Mouse (Mus musculus): Measurements from ENCODE around the gene Pdcd5. TPM values are rescaled to one million over a fixed set of nuclear protein-coding genes. Genes with fewer than 3 reads are reported as not detected.

Gene Pdcd5
- polyA plus RNA-seq, 1 experiment from 2014 or later, result 238 TPM

DNA sequence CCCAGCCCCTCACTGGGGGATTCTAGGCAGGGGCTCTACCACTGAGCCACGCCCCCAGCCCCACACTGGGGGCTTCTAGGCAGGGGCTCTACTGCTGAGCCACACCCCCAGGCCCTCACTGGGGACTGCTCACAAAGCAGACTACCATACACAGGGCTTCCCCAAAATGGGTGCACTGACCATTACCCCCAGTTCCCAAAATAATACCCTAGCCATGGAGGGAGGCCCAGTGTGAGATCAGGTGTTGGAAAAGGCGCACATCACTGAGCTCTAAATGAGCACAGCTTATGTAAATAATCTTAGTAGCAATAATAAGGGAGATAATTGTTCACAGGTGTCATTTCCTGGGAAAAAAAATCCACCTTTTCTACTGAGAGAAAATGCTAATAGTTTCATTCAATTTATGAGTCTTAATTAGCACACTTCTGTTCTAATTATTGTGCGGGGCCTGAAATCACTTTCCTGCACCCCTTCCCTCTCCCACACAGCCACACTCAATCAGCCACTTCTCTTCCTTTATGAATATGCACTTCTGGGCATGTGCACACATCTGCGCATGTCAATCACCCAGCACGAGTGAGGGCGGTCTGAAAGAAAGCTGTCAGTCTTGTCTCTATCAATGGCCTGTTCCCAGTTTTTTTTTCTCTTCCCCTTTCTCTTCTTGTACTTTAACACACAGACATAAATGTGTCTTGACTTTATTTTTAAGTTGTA, 36.2 kb upstream of the Pdcd5 start:
- DNase-seq (peak; percentile 51), ATAC-seq (ENCODE audit: low FRiP score, low TSS enrichment) (no peak)
- Histone ChIP-seq H3K9ac (replicated peaks; ENCODE audit: low read length) (no peak overlapping the region), H3K4me2 (ENCODE audit: low read length) (peak overlapping the region; percentile 20; the same call in 1 of the 2 replicates), H3K27ac (replicated peaks; ENCODE audit: low read depth, low read length) (no peak overlapping the region), H3K36me3 (ENCODE audit: control insufficient read depth, insufficient read depth, low read length) (no peaks in the 10 kb centered on the region), H3K4me3 (replicated peaks; ENCODE audit: low read depth, low read length) (no peak overlapping the region), H3K9me3 (ENCODE audit: control insufficient read depth, low read length) (no peaks in the 10 kb centered on the region), H3K4me1 (ENCODE audit: control insufficient read depth, insufficient read depth, low read length) (peaks cover 3% of the 10 kb centered on the region; the same call in 1 of the 2 replicates), H3K27me3 (ENCODE audit: control insufficient read depth, insufficient read depth, low read length) (no peaks in the 10 kb centered on the region)
- WGBS, result 47% methylated on average over 6 of the region's 6 CpGs

DNA sequence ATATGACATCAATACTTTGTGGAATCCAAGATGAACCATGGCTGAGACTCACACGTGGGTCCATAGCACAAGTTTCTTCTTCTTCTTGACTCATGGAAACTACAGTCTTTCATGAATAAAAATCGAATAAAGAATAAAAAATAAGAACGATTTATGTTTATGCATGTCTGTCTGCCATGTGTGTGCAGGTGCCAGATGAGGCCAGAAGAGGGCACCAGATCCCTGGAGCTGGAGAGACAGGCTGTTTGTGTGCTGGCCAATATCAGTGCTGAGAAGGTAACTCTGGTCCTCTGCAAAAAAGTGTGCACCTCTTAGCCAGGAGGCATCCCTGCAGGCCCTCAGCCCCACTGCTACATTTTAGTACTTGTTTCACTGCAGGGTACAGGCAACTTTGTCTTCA, 34.2 kb upstream of the Pdcd5 start:
- Histone ChIP-seq H3K4me1 (ENCODE audit: control insufficient read depth, insufficient read depth, low read length) (peaks cover 3% of the 10 kb centered on the region; the same call in 1 of the 2 replicates), H3K27ac (replicated peaks; ENCODE audit: low read depth, low read length) (no peak overlapping the region), H3K9me3 (ENCODE audit: control insufficient read depth, low read length) (no peaks in the 10 kb centered on the region), H3K27me3 (ENCODE audit: control insufficient read depth, insufficient read depth, low read length) (no peaks in the 10 kb centered on the region), H3K4me2 (ENCODE audit: low read length) (no peak overlapping the region), H3K36me3 (ENCODE audit: control insufficient read depth, insufficient read depth, low read length) (no peaks in the 10 kb centered on the region), H3K9ac (replicated peaks; ENCODE audit: low read length) (no peak overlapping the region), H3K4me3 (replicated peaks; ENCODE audit: low read depth, low read length) (no peak overlapping the region)
- DNase-seq (no peak), ATAC-seq (ENCODE audit: low FRiP score, low TSS enrichment) (no peak)
- WGBS, result 81% methylated on average over 3 of the region's 3 CpGs

DNA sequence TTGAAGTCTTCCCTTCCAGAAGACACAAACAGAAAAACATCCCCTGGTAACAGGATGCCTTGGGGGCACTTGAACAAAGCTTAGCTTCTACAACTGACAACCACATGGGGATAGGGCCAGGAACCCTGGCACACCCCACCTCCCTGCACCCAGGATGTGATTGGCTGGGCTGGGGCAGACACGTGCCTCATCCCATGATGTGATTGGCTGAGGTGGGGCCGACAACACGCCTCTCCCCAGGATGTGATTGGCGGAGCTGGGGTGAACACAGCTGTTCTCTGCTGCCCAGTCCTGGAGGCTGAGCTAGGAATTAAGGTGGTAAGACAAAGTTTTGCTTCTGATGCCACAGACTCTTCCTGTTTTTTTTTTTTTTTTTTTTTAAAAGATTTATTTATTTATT, 31.7 kb upstream of the Pdcd5 start:
- H3K9me3 ChIP-seq (ENCODE audit: control insufficient read depth, low read length), result no peaks in the 10 kb centered on the region
- DNase-seq (no peak), ATAC-seq (ENCODE audit: low FRiP score, low TSS enrichment) (no peak)
- 83% methylated on average over 4 of the region's 4 CpGs for WGBS
- no peaks in the 10 kb centered on the region for H3K27me3 ChIP-seq (ENCODE audit: control insufficient read depth, insufficient read depth, low read length)
- no peak overlapping the region for H3K4me3 ChIP-seq (replicated peaks; ENCODE audit: low read depth, low read length)
- H3K9ac ChIP-seq (replicated peaks; ENCODE audit: low read length), result no peak overlapping the region
- H3K36me3 ChIP-seq (ENCODE audit: control insufficient read depth, insufficient read depth, low read length), result no peaks in the 10 kb centered on the region
- peaks cover 3% of the 10 kb centered on the region; the same call in 1 of the 2 replicates for H3K4me1 ChIP-seq (ENCODE audit: control insufficient read depth, insufficient read depth, low read length)
- no peak overlapping the region for H3K27ac ChIP-seq (replicated peaks; ENCODE audit: low read depth, low read length)
- no peak overlapping the region for H3K4me2 ChIP-seq (ENCODE audit: low read length)

DNA sequence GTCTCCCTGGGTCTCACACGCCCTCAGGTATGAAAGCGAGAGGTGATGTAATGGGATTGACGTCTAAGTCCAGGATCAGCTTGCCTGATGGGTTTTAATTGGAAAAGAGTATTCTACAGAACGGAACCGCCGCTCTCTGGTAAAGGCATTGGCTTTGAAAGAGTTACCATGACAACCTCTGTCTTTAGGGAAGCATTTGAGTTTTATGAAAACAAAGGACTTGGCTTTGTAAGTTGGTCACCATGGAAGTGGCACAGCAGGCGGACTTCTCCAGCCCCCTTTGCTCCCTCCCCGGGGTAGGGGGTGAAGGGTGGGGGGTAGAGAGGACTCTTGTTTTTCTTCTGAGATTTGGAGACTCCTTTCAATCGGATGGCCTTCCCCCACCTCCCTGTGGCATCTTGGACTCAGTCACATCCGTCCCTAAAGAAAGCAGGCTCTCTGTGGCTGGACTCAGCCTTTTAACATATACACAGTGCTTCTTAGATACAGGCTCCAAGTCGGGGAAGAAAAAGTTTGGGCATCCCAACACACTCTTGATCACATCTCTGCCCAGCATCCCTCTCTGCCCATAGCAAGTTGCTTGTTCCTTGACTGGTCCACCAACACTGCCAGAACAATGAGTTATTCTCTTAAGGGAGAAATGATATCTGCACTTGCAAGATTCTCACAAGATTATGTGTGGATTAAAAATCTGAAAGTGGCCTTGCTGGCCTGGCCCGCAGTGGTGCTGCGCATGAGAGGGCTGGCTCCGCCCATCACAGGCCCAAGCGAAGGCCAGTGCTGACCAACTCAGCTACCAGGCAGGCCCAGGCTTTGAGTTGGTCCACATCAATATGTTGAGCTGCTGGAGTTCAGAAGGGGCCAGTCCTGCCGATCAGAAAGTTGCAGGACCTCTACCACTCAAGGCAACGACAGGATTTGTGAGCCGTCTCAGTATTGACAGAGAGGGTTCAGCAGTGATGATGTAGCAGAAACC, 21.0 kb upstream of the Pdcd5 start:
- H3K4me2 ChIP-seq (ENCODE audit: low read length), result peak overlapping the region; percentile 4; the same call in 1 of the 2 replicates
- DNase-seq (peak; percentile 86), ATAC-seq (ENCODE audit: low FRiP score, low TSS enrichment) (peak; percentile 73)
- H3K9me3 ChIP-seq (ENCODE audit: control insufficient read depth, low read length), result no peaks in the 10 kb centered on the region
- H3K4me3 ChIP-seq (replicated peaks; ENCODE audit: low read depth, low read length), result no peak overlapping the region
- WGBS, result 7% methylated on average over 18 of the region's 18 CpGs
- no peak overlapping the region for H3K9ac ChIP-seq (replicated peaks; ENCODE audit: low read length)
- H3K27me3 ChIP-seq (ENCODE audit: control insufficient read depth, insufficient read depth, low read length), result no peaks in the 10 kb centered on the region
- H3K36me3 ChIP-seq (ENCODE audit: control insufficient read depth, insufficient read depth, low read length), result no peaks in the 10 kb centered on the region
- peak overlapping the region; percentile 78 for H3K27ac ChIP-seq (replicated peaks; ENCODE audit: low read depth, low read length)
- peaks cover 13% of the 10 kb centered on the region for H3K4me1 ChIP-seq (ENCODE audit: control insufficient read depth, insufficient read depth, low read length)

DNA sequence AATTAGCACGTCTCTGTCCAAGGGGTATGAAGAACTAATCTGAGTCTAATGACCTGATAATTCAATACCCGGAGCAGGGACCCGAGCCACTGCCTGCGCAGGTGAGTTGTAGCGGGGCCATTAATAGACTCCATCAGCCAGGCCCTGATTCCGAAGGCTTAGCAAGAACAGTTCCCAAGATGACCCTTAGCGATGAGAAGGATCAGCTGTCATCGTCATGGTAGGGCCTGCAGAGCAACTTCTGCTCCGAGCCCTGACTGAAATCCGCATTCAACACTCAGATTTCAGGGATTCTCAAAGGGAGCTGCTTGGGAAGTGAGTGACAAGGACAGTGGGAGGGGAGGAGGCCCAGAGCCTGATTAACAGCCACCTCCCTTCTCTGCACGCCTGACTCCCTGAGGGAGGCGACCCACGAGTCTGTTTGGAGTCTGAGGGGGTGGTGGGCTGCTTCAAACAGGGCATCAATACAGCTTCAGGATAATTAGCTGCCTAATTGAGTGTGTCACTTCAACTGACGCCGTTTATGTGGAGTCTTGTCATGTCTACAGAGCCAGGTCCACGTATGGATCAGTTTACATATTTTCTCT, 16.6 kb upstream of the Pdcd5 start:
- no peak overlapping the region for H3K27ac ChIP-seq (replicated peaks; ENCODE audit: low read depth, low read length)
- no peak for DNase-seq
- H3K4me1 ChIP-seq (ENCODE audit: control insufficient read depth, insufficient read depth, low read length), result peaks cover 13% of the 10 kb centered on the region
- H3K4me2 ChIP-seq (ENCODE audit: low read length), result no peak overlapping the region
- WGBS, result 33% methylated on average over 16 of the region's 16 CpGs
- no peak overlapping the region for H3K4me3 ChIP-seq (replicated peaks; ENCODE audit: low read depth, low read length)
- H3K36me3 ChIP-seq (ENCODE audit: control insufficient read depth, insufficient read depth, low read length), result no peaks in the 10 kb centered on the region
- no peaks in the 10 kb centered on the region for H3K9me3 ChIP-seq (ENCODE audit: control insufficient read depth, low read length)
- no peaks in the 10 kb centered on the region for H3K27me3 ChIP-seq (ENCODE audit: control insufficient read depth, insufficient read depth, low read length)
- H3K9ac ChIP-seq (replicated peaks; ENCODE audit: low read length), result 0 out of 2 replicates have a peak overlapping the region, but pooled peaks have one; percentile 12
- no peak for ATAC-seq (ENCODE audit: low FRiP score, low TSS enrichment)

GRCm38 (mm10) chr7:35659173-35659572, 11.9 kb upstream of the Pdcd5 start:
- H3K4me3 ChIP-seq (replicated peaks; ENCODE audit: low read depth, low read length), result no peak overlapping the region

DNA sequence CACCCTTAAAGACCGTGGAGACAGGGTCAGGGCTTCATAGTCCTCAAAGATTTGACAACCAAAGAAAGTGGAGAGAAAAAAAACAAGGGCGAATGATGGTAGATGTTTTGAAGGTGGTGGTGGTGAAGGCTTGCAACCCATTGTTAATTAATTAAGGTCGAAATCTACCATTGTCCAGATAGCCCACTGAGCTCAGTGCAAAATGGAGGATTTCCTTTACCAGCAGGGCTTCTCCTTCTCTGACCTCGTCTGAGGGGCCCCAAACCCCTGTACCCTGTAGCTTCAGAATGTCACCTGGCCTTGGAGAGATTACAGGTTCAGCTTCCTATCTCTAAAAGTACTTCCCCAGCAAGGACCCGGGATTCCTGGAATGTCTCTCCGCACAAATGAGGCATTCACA, 10.5 kb upstream of the Pdcd5 start:
- no peak for DNase-seq
- H3K4me1 ChIP-seq (ENCODE audit: control insufficient read depth, insufficient read depth, low read length), result no peaks in the 10 kb centered on the region
- H3K4me2 ChIP-seq (ENCODE audit: low read length), result no peak overlapping the region
- no peak overlapping the region for H3K27ac ChIP-seq (replicated peaks; ENCODE audit: low read depth, low read length)
- no peak overlapping the region for H3K9ac ChIP-seq (replicated peaks; ENCODE audit: low read length)
- no peak overlapping the region for H3K4me3 ChIP-seq (replicated peaks; ENCODE audit: low read depth, low read length)
- no peaks in the 10 kb centered on the region for H3K9me3 ChIP-seq (ENCODE audit: control insufficient read depth, low read length)
- no peaks in the 10 kb centered on the region for H3K27me3 ChIP-seq (ENCODE audit: control insufficient read depth, insufficient read depth, low read length)
- H3K36me3 ChIP-seq (ENCODE audit: control insufficient read depth, insufficient read depth, low read length), result no peaks in the 10 kb centered on the region
- WGBS, result 32% methylated on average over 6 of the region's 6 CpGs
- ATAC-seq (ENCODE audit: low FRiP score, low TSS enrichment), result no peak

More at GRCm38 (mm10) chr7:35659173-35659572, 11.9 kb upstream of the Pdcd5 start:
- 56% methylated on average over 3 of the region's 3 CpGs for WGBS
- H3K27ac ChIP-seq (replicated peaks; ENCODE audit: low read depth, low read length), result no peak overlapping the region
- ATAC-seq (ENCODE audit: low FRiP score, low TSS enrichment) (no peak), DNase-seq (no peak)
- H3K4me2 ChIP-seq (ENCODE audit: low read length), result no peak overlapping the region
- no peaks in the 10 kb centered on the region for H3K36me3 ChIP-seq (ENCODE audit: control insufficient read depth, insufficient read depth, low read length)
- peaks cover 5% of the 10 kb centered on the region; the same call in 1 of the 2 replicates for H3K4me1 ChIP-seq (ENCODE audit: control insufficient read depth, insufficient read depth, low read length)
- H3K9ac ChIP-seq (replicated peaks; ENCODE audit: low read length), result no peak overlapping the region
- no peaks in the 10 kb centered on the region for H3K27me3 ChIP-seq (ENCODE audit: control insufficient read depth, insufficient read depth, low read length)
- H3K9me3 ChIP-seq (ENCODE audit: control insufficient read depth, low read length), result no peaks in the 10 kb centered on the region

DNA sequence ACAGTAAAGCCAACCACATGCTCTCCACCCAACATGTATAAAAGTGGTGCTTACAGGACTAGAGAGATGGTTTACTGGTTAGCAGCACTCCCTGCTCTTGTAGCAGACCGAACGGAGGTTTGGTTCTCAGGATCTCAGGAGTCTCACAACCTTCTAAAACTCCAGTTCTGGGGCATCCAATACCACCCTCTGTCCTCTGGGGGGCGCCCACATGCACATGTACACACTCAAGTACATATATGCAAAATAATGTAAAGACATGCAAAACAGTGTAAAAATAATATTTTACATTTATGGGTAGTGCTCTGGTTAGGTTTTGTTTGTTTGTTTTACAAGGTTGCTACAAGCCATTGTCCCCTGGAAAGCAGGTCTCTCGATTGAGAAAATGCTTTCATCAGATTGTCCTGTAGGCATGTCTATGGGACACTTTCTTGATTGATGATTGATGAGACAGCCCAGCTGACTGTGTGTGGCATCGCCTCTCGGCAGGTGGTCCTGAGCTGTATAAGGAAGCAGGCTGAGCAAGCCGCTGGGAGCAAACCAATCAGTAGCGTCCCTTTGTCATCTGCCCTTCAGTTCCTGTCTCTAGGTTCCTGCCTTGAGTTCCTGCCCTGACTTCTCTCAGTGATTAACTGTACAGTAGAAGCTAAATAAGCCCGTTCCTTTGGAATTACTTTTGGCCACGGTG, 4.4 kb upstream of the Pdcd5 start:
- Histone ChIP-seq H3K9me3 (ENCODE audit: control insufficient read depth, low read length) (no peaks in the 10 kb centered on the region), H3K4me1 (ENCODE audit: control insufficient read depth, insufficient read depth, low read length) (no peaks in the 10 kb centered on the region), H3K4me2 (ENCODE audit: low read length) (no peak overlapping the region), H3K27me3 (ENCODE audit: control insufficient read depth, insufficient read depth, low read length) (no peaks in the 10 kb centered on the region), H3K27ac (replicated peaks; ENCODE audit: low read depth, low read length) (no peak overlapping the region), H3K9ac (replicated peaks; ENCODE audit: low read length) (no peak overlapping the region), H3K36me3 (ENCODE audit: control insufficient read depth, insufficient read depth, low read length) (no peaks in the 10 kb centered on the region), H3K4me3 (replicated peaks; ENCODE audit: low read depth, low read length) (no peak overlapping the region)
- WGBS, result 86% methylated on average over 10 of the region's 10 CpGs
- DNase-seq (no peak), ATAC-seq (ENCODE audit: low FRiP score, low TSS enrichment) (no peak)
